Mouse (Mus musculus): ENCODE data around the gene Habp2.

Habp2 gene

DNA sequence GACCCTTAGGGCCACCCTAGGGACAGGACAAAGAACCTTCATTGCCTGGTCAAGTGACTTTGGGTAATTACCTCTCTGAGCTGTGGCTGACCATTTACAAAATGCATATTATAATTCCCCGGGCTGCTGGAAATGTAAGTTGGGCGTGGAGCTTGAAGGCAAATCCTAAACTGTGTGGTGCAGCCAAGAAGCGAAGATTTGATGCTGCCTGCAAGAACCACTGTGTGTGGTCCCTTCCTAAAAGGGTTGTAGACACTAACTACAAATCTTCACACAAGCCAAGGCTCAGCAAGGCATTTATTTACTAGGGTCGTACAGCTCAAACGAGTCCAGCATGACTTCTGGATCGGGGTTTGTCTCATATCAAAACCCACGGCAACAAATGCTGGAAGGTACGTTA, 77.6 kb downstream of the Habp2 start:
- no peak for DNase-seq

GRCm38 (mm10) chr19:56366168-56366567, 79.2 kb downstream of the Habp2 start:
- DNase-seq = peak; percentile 46 to 82

GRCm38 (mm10) chr19:56366625-56367024, 79.7 kb downstream of the Habp2 start:
- DNase-seq = no peak

- no peak for DNase-seq
Observed at GRCm38 (mm10) chr19:56367778-56368177, 80.8 kb downstream of the Habp2 start.

DNA sequence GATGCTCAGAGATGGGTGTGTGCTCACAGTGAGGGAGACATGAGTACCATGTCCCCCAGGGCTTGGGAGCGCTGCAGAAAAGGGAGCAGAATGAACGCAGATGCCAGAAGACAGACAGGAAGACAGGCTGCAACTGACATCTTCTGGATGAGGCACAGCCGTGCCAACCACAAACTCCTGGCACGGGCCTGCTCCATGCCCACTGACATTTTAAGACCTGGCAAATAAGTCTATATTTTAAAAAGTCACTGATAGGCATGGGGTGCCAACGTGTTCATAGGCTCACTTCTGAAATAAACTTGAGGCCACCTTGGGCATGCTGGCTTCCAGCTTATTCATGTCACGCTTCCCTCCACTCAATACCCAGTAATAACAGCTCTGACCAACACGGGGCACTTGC, 82.0 kb downstream of the Habp2 start:
- no peak for DNase-seq
